Mouse (Mus musculus) frontal cortex, postnatal 36 days (tissue): ENCODE measurements around the gene Sf3b1.
"Not testable (repeated sequence)": the region's sequence is repeated elsewhere in the genome, so short reads cannot be mapped to it uniquely, and the experiment has no call there.

Experiments used
- DNase-seq, 2 experiments: peaks; one replicate each; pipeline ENCODE4 v3.0.0; 2022; ENCODE audit warnings: low spot score in 2 of 2

Sf3b1 gene

DNA sequence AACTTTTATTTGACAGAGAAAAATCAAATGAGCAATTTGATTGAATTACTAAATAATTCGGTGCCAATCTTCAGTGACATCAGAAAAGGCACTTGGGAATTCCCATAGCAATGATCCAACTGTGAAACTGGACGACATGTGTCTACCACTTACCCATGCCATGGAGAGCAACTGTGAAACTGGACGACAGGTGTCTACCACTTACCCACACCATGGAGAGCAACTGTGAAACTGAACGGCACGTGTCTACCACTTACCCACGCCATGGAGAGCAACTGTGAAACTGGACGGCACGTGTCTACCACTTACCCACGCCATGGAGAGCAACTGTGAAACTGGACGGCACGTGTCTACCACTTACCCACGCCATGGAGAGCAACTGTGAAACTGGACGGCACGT is 70.3 kb downstream of the Sf3b1 start:
- not testable (repeated sequence) for DNase-seq

DNA sequence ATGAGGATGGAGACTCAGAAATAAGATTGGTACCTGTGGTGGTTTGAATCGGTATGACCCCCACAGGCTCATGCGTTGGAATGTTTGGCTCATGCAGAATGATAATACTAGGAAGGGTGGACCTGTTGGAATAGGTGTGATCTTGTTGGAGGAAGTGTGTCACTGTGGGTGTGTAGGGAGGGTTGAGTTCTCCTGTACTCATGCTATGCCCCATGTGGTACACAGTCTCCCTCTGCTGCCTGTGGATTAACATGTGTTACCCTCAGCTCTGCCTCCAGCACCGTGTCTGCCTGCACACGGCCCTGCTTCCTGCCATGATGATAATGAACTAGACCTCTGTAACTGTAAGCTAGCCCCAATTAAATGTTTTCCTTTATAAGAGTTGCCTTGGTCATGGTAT is 72.4 kb downstream of the Sf3b1 start:
- DNase-seq, result no peak

DNA sequence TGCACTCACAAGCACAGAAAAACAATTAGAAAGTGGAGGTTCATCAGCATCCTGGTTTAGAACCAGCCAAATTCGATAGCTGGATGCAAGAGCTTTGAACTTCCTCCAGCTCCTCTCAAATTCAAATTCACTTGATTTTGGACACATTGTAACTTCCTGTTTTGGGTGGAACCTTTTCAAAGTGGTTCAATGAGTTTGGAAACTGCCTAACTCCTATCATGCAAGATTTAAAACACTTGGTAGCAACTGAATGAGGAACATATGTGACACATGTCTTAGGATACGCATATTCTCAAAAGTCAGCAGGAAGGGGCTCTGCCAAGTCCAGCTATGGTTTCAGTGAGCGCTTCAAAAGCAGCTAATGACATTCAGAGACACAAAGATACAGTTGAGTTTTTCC is 82.6 kb downstream of the Sf3b1 start:
- DNase-seq, result no peak

DNA sequence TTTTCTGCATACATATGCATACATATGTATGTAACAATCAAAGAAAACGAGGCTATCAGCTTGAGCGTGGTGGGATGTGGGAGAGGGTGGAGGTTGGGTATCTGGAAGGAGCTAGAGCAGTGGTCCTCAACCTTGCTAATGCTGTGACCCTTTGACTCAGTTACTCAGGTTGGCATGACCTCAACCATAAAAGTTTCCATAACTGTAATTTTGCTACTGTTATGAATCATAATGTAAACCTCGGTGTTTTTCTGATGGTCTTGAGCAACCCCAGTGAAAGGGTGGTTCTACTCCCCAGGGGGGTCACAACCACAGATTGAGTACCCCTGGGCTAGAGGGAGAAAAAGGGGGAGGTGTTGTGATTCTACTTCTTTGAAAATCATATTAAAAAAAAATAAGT is 91.8 kb downstream of the Sf3b1 start:
- no peak for DNase-seq
